Mouse (Mus musculus) MEL (cell line): ENCODE results near the gene Shld2. TPM values are rescaled to one million over a fixed set of nuclear protein-coding genes. Genes with fewer than 3 reads are reported as not detected.
A peak's percentile ranks its signal among the peaks of the same experiment; 100 is the strongest.

Source experiments
- DNase-seq: peaks from one replicate; pipeline ENCODE4 v3.0.0; 2011; ENCODE audit warnings: low read depth, low spot score
- H3K27ac ChIP-seq: 2 replicates; pipeline ENCODE4 v1.5.1; 2012; ENCODE audit warnings: low read depth, mild to moderate bottlenecking, control low read depth, low read length, moderate library complexity; ENCODE audit not compliant: control insufficient read depth
- H3K27me3 ChIP-seq, 2 experiments: fragments of 150-350 bp in 1 of 2; sonication (generic) in 1 of 2; 2 replicates each; pipeline ENCODE4 v1.6.1; 2012; ENCODE audit warnings: low read length in 2 of 2, mild to moderate bottlenecking in 2 of 2, improper control_type of control experiment in 1 of 2, moderate library complexity in 1 of 2; ENCODE audit not compliant: insufficient read depth in 2 of 2, control insufficient read depth in 1 of 2
- H3K36me3 ChIP-seq, 2 experiments: 2 replicates each; pipeline ENCODE4 v1.6.1; 2012 to 2014; ENCODE audit warnings: low read length in 2 of 2, improper control_type of control experiment in 1 of 2, inconsistent platforms in 1 of 2, mild to moderate bottlenecking in 1 of 2; ENCODE audit not compliant: insufficient read depth in 2 of 2, control insufficient read depth in 1 of 2
- H3K4me1 ChIP-seq, 2 experiments: fragments of 150-350 bp in 1 of 2; sonication (generic) in 1 of 2; 2 replicates each; pipeline ENCODE4 v1.6.1; 2012; ENCODE audit warnings: low read length in 2 of 2, improper control_type of control experiment in 1 of 2, mild to moderate bottlenecking in 1 of 2; ENCODE audit not compliant: insufficient read depth in 2 of 2, control insufficient read depth in 1 of 2
- H3K4me3 ChIP-seq, 2 experiments: fragments of 150-350 bp in 1 of 2; sonication (generic) in 1 of 2; 2 replicates each; pipeline ENCODE4 v1.5.1; 2012; ENCODE audit warnings: low read depth in 2 of 2, low read length in 2 of 2, mild to moderate bottlenecking in 2 of 2, moderate library complexity in 2 of 2, control low read depth in 1 of 2, improper control_type of control experiment in 1 of 2; ENCODE audit not compliant: control insufficient read depth in 1 of 2, insufficient read depth in 1 of 2
- H3K79me2 ChIP-seq: 2 replicates; pipeline ENCODE4 v1.6.1; 2012; ENCODE audit warnings: mild to moderate bottlenecking, low read length, moderate library complexity; ENCODE audit not compliant: control insufficient read depth, poor library complexity, insufficient read depth
- H3K9ac ChIP-seq: 2 replicates; pipeline ENCODE4 v1.6.1; 2012; ENCODE audit warnings: low read depth, mild to moderate bottlenecking, control low read depth, low read length, moderate library complexity; ENCODE audit not compliant: control insufficient read depth, poor library complexity, severe bottlenecking
- H3K9me3 ChIP-seq: fragments of 150-350 bp; sonication (generic); replicated peaks from 2 replicates; pipeline ENCODE4 v1.6.1; 2012; ENCODE audit warnings: mild to moderate bottlenecking, low read length, improper control_type of control experiment, moderate library complexity; ENCODE audit not compliant: insufficient read depth
- CHD2 ChIP-seq: IDR thresholded peaks from 2 replicates; pipeline ENCODE4 v1.6.1; 2011; ENCODE audit warnings: low read length, improper control_type of control experiment
- CTCF ChIP-seq, 3 experiments: IDR thresholded peaks in 2 of 3; conservative IDR thresholded peaks in 1 of 3; 2 replicates each; pipeline ENCODE4 v1.5.1; 2011 to 2012; ENCODE audit warnings: low read length in 3 of 3, low read depth in 2 of 3, mild to moderate bottlenecking in 2 of 3, improper control_type of control experiment in 1 of 3, inconsistent platforms in 1 of 3, mixed read lengths in 1 of 3, moderate library complexity in 1 of 3; ENCODE audit not compliant: control insufficient read depth in 1 of 3, insufficient read depth in 1 of 3, poor library complexity in 1 of 3, severe bottlenecking in 1 of 3
- EP300 ChIP-seq, 2 experiments: IDR thresholded peaks; 2 replicates each; pipeline ENCODE4 v1.6.1; 2011; ENCODE audit warnings: improper control_type of control experiment in 2 of 2, low read length in 2 of 2, low read depth in 1 of 2, mild to moderate bottlenecking in 1 of 2
- MAFK ChIP-seq: IDR thresholded peaks from 2 replicates; pipeline ENCODE4 v1.6.1; 2011; ENCODE audit warnings: low read depth, mild to moderate bottlenecking, low read length, improper control_type of control experiment, borderline replicate concordance
- MYB ChIP-seq: IDR thresholded peaks from 2 replicates; pipeline ENCODE4 v1.6.1; 2011; ENCODE audit warnings: mild to moderate bottlenecking, low read depth, low read length, improper control_type of control experiment
- RAD21 ChIP-seq: IDR thresholded peaks from 2 replicates; pipeline ENCODE4 v1.6.1; 2011; ENCODE audit warnings: mild to moderate bottlenecking, low read depth, low read length, improper control_type of control experiment
- SMC3 ChIP-seq: IDR thresholded peaks from 2 replicates; pipeline ENCODE4 v1.6.1; 2011; ENCODE audit warnings: low read depth, low read length, improper control_type of control experiment
- ZMIZ1 ChIP-seq: IDR thresholded peaks from 2 replicates; pipeline ENCODE4 v1.6.1; 2012; ENCODE audit warnings: low read depth, mild to moderate bottlenecking, inconsistent platforms, low read length, improper control_type of control experiment, moderate library complexity
- polyA plus RNA-seq, 2 experiments: library from polyadenylated mRNA; stranded (reverse) in 1 of 2; unstranded in 1 of 2; fragments of >175 nt in 1 of 2; fragments of >200 nt in 1 of 2; gene quantifications; 2 replicates each; pipeline versions ENCODE4 v1.2.1 to v1.2.4; 2012; ENCODE audit warnings: low replicate concordance in 2 of 2, low read depth in 1 of 2; ENCODE audit not compliant: insufficient read length in 2 of 2, insufficient read depth in 1 of 2, missing spikeins in 1 of 2
- total RNA-seq: library from RNA; depleted of rRNA; stranded (reverse); fragments of 300-350 nt; gene quantifications from 2 replicates; pipeline ENCODE4 v1.2.3, GENCODE M21; 2012; rRNA removed

Gene Shld2
- total and polyA plus RNA-seq, 3 experiments: 7.0 to 7.9 TPM; not detected in 1

DNA sequence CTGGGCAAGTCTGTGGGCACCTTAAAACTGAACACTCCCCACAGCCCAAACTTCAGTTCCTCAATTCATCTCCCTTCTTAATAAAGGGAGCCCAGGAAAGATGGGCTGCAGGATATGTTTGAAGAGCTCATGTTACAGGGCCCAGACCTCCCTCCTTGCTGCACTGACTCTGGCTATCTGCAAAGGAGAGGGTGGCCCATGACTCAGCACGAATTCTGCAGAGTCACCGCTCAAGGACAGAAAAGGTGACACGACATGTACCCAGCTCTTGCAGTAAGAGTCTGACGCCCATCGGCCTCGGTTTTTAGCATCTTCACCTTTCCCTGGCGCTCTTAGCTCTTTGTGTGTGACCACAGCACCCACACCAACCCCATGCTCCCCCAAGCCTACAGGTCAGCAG lies 119.9 kb downstream of the Shld2 start:
- Histone ChIP-seq H3K79me2 (no peaks in the 10 kb centered on the region), H3K27ac (no peak overlapping the region), H3K9ac (no peak overlapping the region)

DNA sequence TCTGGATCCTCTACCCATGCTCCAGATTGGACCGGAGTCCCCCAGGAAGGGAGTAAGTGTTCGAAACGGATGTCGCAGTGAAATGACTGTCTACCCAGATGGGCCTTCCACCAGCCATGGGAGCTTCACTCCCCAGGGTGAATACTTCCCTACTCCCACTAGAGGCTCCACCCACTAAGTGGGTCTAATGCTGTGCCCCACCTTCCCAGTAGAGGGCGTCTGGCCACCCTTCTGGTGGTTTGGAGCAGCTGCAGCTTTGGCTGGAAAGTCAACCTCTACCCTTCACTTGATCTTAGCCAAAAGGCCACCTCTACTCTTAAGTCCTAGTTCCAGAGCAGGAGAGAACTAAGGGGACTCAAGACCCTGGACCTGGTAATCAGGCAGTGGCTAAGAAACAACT lies 121.7 kb downstream of the Shld2 start:
- no peak overlapping the region for H3K27ac ChIP-seq
- no peaks in the 10 kb centered on the region for H3K27me3 ChIP-seq
- no peak overlapping the region for H3K9ac ChIP-seq
- peaks cover 0 to 6% of the 10 kb centered on the region in 2 experiments; a peak in 1 of 4 replicates for H3K4me1 ChIP-seq
- H3K36me3 ChIP-seq: no peaks in the 10 kb centered on the region
- no peak overlapping the region for H3K4me3 ChIP-seq
- H3K9me3 ChIP-seq: no peaks in the 10 kb centered on the region
- no peaks in the 10 kb centered on the region for H3K79me2 ChIP-seq
- peak; percentile 56 for DNase-seq
- TF ChIP-seq ZMIZ1: no peak
- peak; percentile 30 for TF ChIP-seq RAD21
- no peak for TF ChIP-seq MYB
- TF ChIP-seq SMC3: peak; percentile 66
- peak; percentile 57 to 78 (median 68) for TF ChIP-seq CTCF (IDR thresholded peaks at IDR 0.05 in 2 of 3, conservative IDR thresholded peaks at IDR 0.05 in 1 of 3; ENCODE audit: control insufficient read depth in 1 of 3, insufficient read depth in 1 of 3, low read depth in 2 of 3, low read length in 3 of 3, poor library complexity in 1 of 3, severe bottlenecking in 1 of 3)
- TF ChIP-seq, all 39 proteins: peak for 3

More for the DNA sequence above, 119.9 kb downstream of the Shld2 start:
- DNase-seq: peak; percentile 53
- Histone ChIP-seq H3K4me3 (no peak overlapping the region), H3K9me3 (no peaks in the 10 kb centered on the region), H3K27me3 (no peaks in the 10 kb centered on the region), H3K36me3 (no peaks in the 10 kb centered on the region)
- TF ChIP-seq CHD2 (no peak), MAFK (peak; percentile 46; the same call in 1 of the 2 replicates), EP300 (IDR thresholded peaks at IDR 0.05; ENCODE audit: low read depth in 1 of 2, low read length in 2 of 2) (0 out of 4 replicates have a peak, but pooled peaks of 1 of the 2 experiments have one; percentile 23)
- TF ChIP-seq, all 39 proteins: peak for 2
- H3K4me1 ChIP-seq: peaks cover 0 to 6% of the 10 kb centered on the region in 2 experiments; a peak in 1 of 4 replicates

Other genes starting within 250 kb of the Shld2 start
- not detected in 2 replicates for gene Anxa8, start 224.5 kb downstream of the Shld2 start, total RNA-seq
- gene Anxa8, start 224.5 kb downstream of the Shld2 start, polyA plus RNA-seq: not detected
- not detected in 2 replicates for gene A630023A22Rik, start 207.7 kb downstream of the Shld2 start, total RNA-seq
- gene A630023A22Rik, start 207.7 kb downstream of the Shld2 start, polyA plus RNA-seq: not detected
- not detected in 2 replicates for gene Npy4r, start 158.0 kb downstream of the Shld2 start, total RNA-seq
- not detected for gene Npy4r, start 158.0 kb downstream of the Shld2 start, polyA plus RNA-seq
- under 0.01 and 0.03 TPM in 2 replicates for gene Gprin2, start 108.8 kb downstream of the Shld2 start, total RNA-seq
- gene Gprin2, start 108.8 kb downstream of the Shld2 start, polyA plus RNA-seq: under 1 TPM in 1 of 2 experiments, not detected in 1; 0.01 TPM
- not detected in 2 replicates for gene Syt15, start 90.9 kb downstream of the Shld2 start, total RNA-seq
- gene Syt15, start 90.9 kb downstream of the Shld2 start, polyA plus RNA-seq: under 1 TPM in 1 of 2 experiments, not detected in 1; 0.06 TPM
- 92.3 and 99.9 TPM in 2 replicates for gene Glud1, start 234 bp upstream of the Shld2 start, total RNA-seq
- 100 to 1,000 TPM in 1 of 2 experiments, 10 to 100 TPM in 1; 57.1 to 125 TPM for gene Glud1, start 234 bp upstream of the Shld2 start, polyA plus RNA-seq
- gene Fam25c, start 44.9 kb upstream of the Shld2 start, total RNA-seq: not detected in 2 replicates
- not detected for gene Fam25c, start 44.9 kb upstream of the Shld2 start, polyA plus RNA-seq
- gene Sncg, start 64.3 kb upstream of the Shld2 start, total RNA-seq: not detected in 2 replicates
- not detected for gene Sncg, start 64.3 kb upstream of the Shld2 start, polyA plus RNA-seq
- 0.08 TPM in 1 of 2 replicates, not detected in the other for gene Mmrn2, start 65.0 kb upstream of the Shld2 start, total RNA-seq
- gene Mmrn2, start 65.0 kb upstream of the Shld2 start, polyA plus RNA-seq: under 1 TPM in 1 of 2 experiments, not detected in 1; 0.03 TPM
- 3.1 and 3.6 TPM in 2 replicates for gene Bmpr1a, start 192.8 kb upstream of the Shld2 start, total RNA-seq
- 1 to 10 TPM in 1 of 2 experiments, not detected in 1; 3.1 TPM for gene Bmpr1a, start 192.8 kb upstream of the Shld2 start, polyA plus RNA-seq
- not detected in 2 replicates for gene 9230112D13Rik, start 212.3 kb upstream of the Shld2 start, total RNA-seq
- gene 9230112D13Rik, start 212.3 kb upstream of the Shld2 start, polyA plus RNA-seq: not detected